Mouse (Mus musculus) brown adipose tissue, adult 24 weeks (tissue): ENCODE measurements around the gene Pabpn1l. TPM values are rescaled to one million over a fixed set of nuclear protein-coding genes. Genes with fewer than 3 reads are reported as not detected.

Source experiments
- polyA plus RNA-seq: library from polyadenylated mRNA; stranded (reverse); fragments of >200 nt; gene quantifications from 2 replicates; pipeline ENCODE4 v1.2.4, GENCODE M21; 2012; ENCODE audit not compliant: missing spikeins, insufficient read depth, insufficient read length

Gene Pabpn1l
- polyA plus RNA-seq, 1 experiment, result not detected

Other genes starting within 250 kb of the Pabpn1l start
- gene Zc3h18, start 246.1 kb downstream of the Pabpn1l start, polyA plus RNA-seq, result 14.5 and 15.7 TPM in 2 replicates
- not detected in 2 replicates for gene Il17c, start 200.7 kb downstream of the Pabpn1l start, polyA plus RNA-seq
- gene Cyba, start 189.8 kb downstream of the Pabpn1l start, polyA plus RNA-seq, result 15.3 and 16.5 TPM in 2 replicates
- gene Mvd, start 179.3 kb downstream of the Pabpn1l start, polyA plus RNA-seq, result 10.0 and 16.3 TPM in 2 replicates
- not detected in 2 replicates for gene Snai3, start 162.0 kb downstream of the Pabpn1l start, polyA plus RNA-seq
- 19.0 and 28.7 TPM in 2 replicates for gene Rnf166, start 146.7 kb downstream of the Pabpn1l start, polyA plus RNA-seq
- 13.8 and 15.1 TPM in 2 replicates for gene Ctu2, start 146.6 kb downstream of the Pabpn1l start, polyA plus RNA-seq
- 14.7 and 20.4 TPM in 2 replicates for gene Piezo1, start 71.4 kb downstream of the Pabpn1l start, polyA plus RNA-seq
- 0.48 and 0.58 TPM in 2 replicates for gene Cdt1, start 54.7 kb downstream of the Pabpn1l start, polyA plus RNA-seq
- 17.3 and 19.4 TPM in 2 replicates for gene Aprt, start 45.8 kb downstream of the Pabpn1l start, polyA plus RNA-seq
- 1.9 and 2.7 TPM in 2 replicates for gene Galns, start 11.3 kb downstream of the Pabpn1l start, polyA plus RNA-seq
- 81.0 and 89.0 TPM in 2 replicates for gene Trappc2l, start 11.1 kb downstream of the Pabpn1l start, polyA plus RNA-seq
- gene Cbfa2t3, start 76.4 kb upstream of the Pabpn1l start, polyA plus RNA-seq, result 10.1 and 22.7 TPM in 2 replicates
- 102 and 104 TPM in 2 replicates for gene Acsf3, start 152.7 kb upstream of the Pabpn1l start, polyA plus RNA-seq
- 0.32 TPM in 1 of 2 replicates, not detected in the other for gene Cdh15, start 225.2 kb upstream of the Pabpn1l start, polyA plus RNA-seq